Mouse (Mus musculus) hindbrain, postnatal 0 days (tissue): Measurements from ENCODE around the gene Acp4. TPM values are rescaled to one million over a fixed set of nuclear protein-coding genes. Genes with fewer than 3 reads are reported as not detected.
"Not testable (repeated sequence)": the region's sequence is repeated elsewhere in the genome, so short reads cannot be mapped to it uniquely, and the experiment has no call there.

Source experiments
- ATAC-seq: fragments of 200-750 bp; cut with Nextera tagmentation; 2 replicates; pipeline ENCODE4 v1.8.0; 2017; ENCODE audit warnings: mild to moderate bottlenecking, moderate TSS enrichment, moderate library complexity
- DNase-seq: peaks from one replicate; pipeline ENCODE4 v3.0.0-alpha.2; 2015; ENCODE audit warnings: low spot score
- H3K27ac ChIP-seq: fragments of 300-500 bp; sonication (generic); 2 replicates; pipeline ENCODE4 v1.5.1; 2014; ENCODE audit warnings: mild to moderate bottlenecking
- H3K27me3 ChIP-seq: fragments of 300-500 bp; sonication (generic); 2 replicates; pipeline ENCODE4 v1.6.1; 2014; ENCODE audit warnings: low read length, mixed read lengths; ENCODE audit not compliant: insufficient read depth
- H3K36me3 ChIP-seq: fragments of 300-500 bp; sonication (generic); 2 replicates; pipeline ENCODE4 v1.6.1; 2014; ENCODE audit warnings: low read length, mixed read lengths; ENCODE audit not compliant: insufficient read depth
- H3K4me1 ChIP-seq: fragments of 300-500 bp; sonication (generic); 2 replicates; pipeline ENCODE4 v1.6.1; 2014; ENCODE audit warnings: antibody characterized with exemption, low read length, mixed read lengths; ENCODE audit not compliant: insufficient read depth
- H3K4me2 ChIP-seq: fragments of 300-500 bp; sonication (generic); 2 replicates; pipeline ENCODE4 v1.6.1; 2014; ENCODE audit warnings: low read depth, mild to moderate bottlenecking, low read length, moderate library complexity, mixed read lengths
- H3K4me3 ChIP-seq: fragments of 300-500 bp; sonication (generic); 2 replicates; pipeline ENCODE4 v1.5.1; 2014; ENCODE audit warnings: low read length
- H3K9ac ChIP-seq: fragments of 300-500 bp; sonication (generic); replicated peaks from 2 replicates; pipeline ENCODE4 v1.6.1; 2014; ENCODE audit warnings: mild to moderate bottlenecking, low read length, moderate library complexity, mixed read lengths
- H3K9me3 ChIP-seq: fragments of 300-500 bp; sonication (generic); 2 replicates; pipeline ENCODE4 v1.6.1; 2016; ENCODE audit warnings: low read length, mixed read lengths
- CTCF ChIP-seq: IDR thresholded peaks from 2 replicates; pipeline ENCODE4 v1.5.1; 2016; ENCODE audit warnings: antibody characterized with exemption, control low read depth, low read depth
- WGBS: fragments of 180-500 bp; shearing (Covaris S2); extraction: QIAGEN DNeasy Blood & Tissue Kit; methylation state at CpG from one replicate; pipeline ENCODE4 v1.1.7; 2014; 5-methylcytosine and 5-hydroxymethylcytosine counted together
- polyA plus RNA-seq: library from polyadenylated mRNA; unstranded; fragments of >200 nt; fragmentation: Nextera tagmentation; extraction: Ambion mirVana; gene quantifications from 2 replicates; pipeline ENCODE4 v1.2.1, GENCODE M21; 2015
- total RNA-seq: library from RNA; depleted of rRNA; stranded (reverse); fragments of >200 nt; gene quantifications from 2 replicates; pipeline ENCODE4 v1.2.3, GENCODE M21; 2014

Gene Acp4
- total and polyA plus RNA-seq, 2 experiments from 2014 or later = 0.13 TPM; not detected in 1

GRCm38 (mm10) chr7:44262791-44263643 lies 5.8 kb upstream of the Acp4 start:
- peak overlapping the region; percentile 32; the same call in 1 of the 2 replicates for H3K27ac ChIP-seq
- peak; percentile 98 for DNase-seq
- peak overlapping the region; percentile 37 for H3K4me3 ChIP-seq
- peak; percentile 97 for TF ChIP-seq CTCF
- no peaks in the 10 kb centered on the region for H3K4me1 ChIP-seq
- WGBS = under 1% methylated on average over 34 of the region's 34 CpGs
- H3K27me3 ChIP-seq = no peaks in the 10 kb centered on the region
- no peaks in the 10 kb centered on the region for H3K9me3 ChIP-seq
- H3K4me2 ChIP-seq = peak overlapping the region; percentile 77
- ATAC-seq = peak; percentile 88
- peak overlapping the region; percentile 48; the same call in 1 of the 2 replicates for H3K9ac ChIP-seq
- no peaks in the 10 kb centered on the region for H3K36me3 ChIP-seq

- no peak within 1 kb of the TSS for H3K9ac ChIP-seq
- ATAC-seq = no peak
Observed at GRCm38 (mm10) chr7:44261147-44261546, 4.0 kb upstream of the Acp4 start, which contains the start of gene Gm15517. Gene Gm15517, plus strand, starts transcription at chr7:44261447.

GRCm38 (mm10) chr7:44260410-44260809 lies 3.2 kb upstream of the Acp4 start:
- no peaks in the 10 kb centered on the region for H3K4me1 ChIP-seq

More at GRCm38 (mm10) chr7:44261147-44261546, 4.0 kb upstream of the Acp4 start, which contains the start of gene Gm15517:
- Histone ChIP-seq H3K27me3 (no peaks in the 10 kb centered on the region), H3K4me1 (no peaks in the 10 kb centered on the region), H3K4me3 (no peak within 1 kb of the TSS), H3K9me3 (no peaks in the 10 kb centered on the region), H3K27ac (no peak within 1 kb of the TSS), H3K36me3 (no peaks in the 10 kb centered on the region), H3K4me2 (no peak within 1 kb of the TSS)
- no peak for DNase-seq
- no peak for TF ChIP-seq CTCF
- WGBS = 37% methylated on average over 5 of the region's 5 CpGs

GRCm38 (mm10) chr7:44254930-44255329 lies 2.2 kb downstream of the Acp4 start:
- DNase-seq (no peak), ATAC-seq (no peak)
- TF ChIP-seq CTCF = no peak
- H3K9me3 ChIP-seq = no peaks in the 10 kb centered on the region
- H3K36me3 ChIP-seq = peaks cover 6% of the 10 kb centered on the region; the same call in 1 of the 2 replicates
- WGBS = 68% methylated on average over 6 of the region's 6 CpGs
- no peaks in the 10 kb centered on the region for H3K27me3 ChIP-seq
- H3K9ac ChIP-seq = no peak overlapping the region
- no peak overlapping the region for H3K4me3 ChIP-seq
- no peak overlapping the region for H3K27ac ChIP-seq
- no peak overlapping the region for H3K4me2 ChIP-seq
- no peaks in the 10 kb centered on the region for H3K4me1 ChIP-seq

More at GRCm38 (mm10) chr7:44260410-44260809, 3.2 kb upstream of the Acp4 start:
- DNase-seq (no peak), ATAC-seq (no peak)
- H3K36me3 ChIP-seq = no peaks in the 10 kb centered on the region
- WGBS = 75% methylated on average over 6 of the region's 6 CpGs
- TF ChIP-seq CTCF = no peak
- H3K4me3 ChIP-seq = no peak overlapping the region
- H3K9me3 ChIP-seq = no peaks in the 10 kb centered on the region
- no peak overlapping the region for H3K4me2 ChIP-seq
- no peak overlapping the region for H3K9ac ChIP-seq
- no peaks in the 10 kb centered on the region for H3K27me3 ChIP-seq
- H3K27ac ChIP-seq = no peak overlapping the region

- no peak overlapping the region for H3K4me2 ChIP-seq
- peaks cover under 1% of the 10 kb centered on the region; the same call in 1 of the 2 replicates for H3K4me1 ChIP-seq
- H3K27me3 ChIP-seq = no peaks in the 10 kb centered on the region
- H3K9me3 ChIP-seq = no peaks in the 10 kb centered on the region
- DNase-seq = no peak
- H3K36me3 ChIP-seq = peaks cover 15% of the 10 kb centered on the region
- no peak overlapping the region for H3K9ac ChIP-seq
- H3K4me3 ChIP-seq = no peak overlapping the region
- H3K27ac ChIP-seq = no peak overlapping the region
- TF ChIP-seq CTCF = peak; percentile 33; the same call in 1 of the 2 replicates
- 0 out of 2 replicates have a peak, but pooled peaks have one; percentile 6 for ATAC-seq
- 63% methylated on average over 15 of the region's 15 CpGs for WGBS
Observed at GRCm38 (mm10) chr7:44253023-44253616, 4.1 kb downstream of the Acp4 start.

GRCm38 (mm10) chr7:44250732-44251275 lies 6.4 kb downstream of the Acp4 start:
- H3K9ac ChIP-seq, H3K27me3 ChIP-seq, H3K4me1 ChIP-seq, ATAC-seq, H3K27ac ChIP-seq, H3K9me3 ChIP-seq, H3K4me3 ChIP-seq, H3K4me2 ChIP-seq, DNase-seq: not testable (repeated sequence)
- WGBS = 86% methylated on average over 17 of the region's 17 CpGs
- H3K36me3 ChIP-seq = peaks cover 15% of the 10 kb centered on the region
